Mouse (Mus musculus) forebrain, embryonic 10.5 days (tissue): ENCODE measurements around the gene Olfr1512. TPM values are rescaled to one million over a fixed set of nuclear protein-coding genes. Genes with fewer than 3 reads are reported as not detected.
"Not testable (repeated sequence)": the region's sequence is repeated elsewhere in the genome, so short reads cannot be mapped to it uniquely, and the experiment has no call there.

ENCODE experiments used
- DNase-seq: peaks from one replicate; pipeline ENCODE4 v3.0.0-alpha.2; 2017; ENCODE audit warnings: low spot score; ENCODE audit errors: extremely low spot score
- H3K27ac ChIP-seq: fragments of 300-500 bp; sonication (generic); 2 replicates; pipeline ENCODE4 v1.5.1; 2016; ENCODE audit warnings: mild to moderate bottlenecking
- H3K27me3 ChIP-seq: fragments of 300-500 bp; sonication (generic); 2 replicates; pipeline ENCODE4 v1.6.1; 2016; ENCODE audit warnings: mild to moderate bottlenecking; ENCODE audit not compliant: poor library complexity, severe bottlenecking
- H3K36me3 ChIP-seq: fragments of 300-500 bp; sonication (generic); replicated peaks from 2 replicates; pipeline ENCODE4 v1.6.1; 2016; ENCODE audit warnings: mild to moderate bottlenecking, moderate library complexity
- H3K4me1 ChIP-seq: fragments of 300-500 bp; sonication (generic); 2 replicates; pipeline ENCODE4 v1.6.1; 2016
- H3K4me3 ChIP-seq: fragments of 300-500 bp; sonication (generic); 2 replicates; pipeline ENCODE4 v1.5.1; 2016; ENCODE audit warnings: mild to moderate bottlenecking, moderate library complexity
- H3K9me3 ChIP-seq: fragments of 300-500 bp; sonication (generic); 2 replicates; pipeline ENCODE4 v1.6.1; 2016; ENCODE audit warnings: mild to moderate bottlenecking, moderate library complexity
- WGBS: fragments of 180-500 bp; shearing (Covaris S2); methylation state at CpG from one replicate; pipeline ENCODE4 v1.1.7; 2016; 5-methylcytosine and 5-hydroxymethylcytosine counted together
- polyA plus RNA-seq: library from polyadenylated mRNA; unstranded; fragments of >200 nt; fragmentation: Nextera tagmentation; extraction: Ambion mirVana; gene quantifications from 2 replicates; pipeline ENCODE4 v1.2.1, GENCODE M21; 2016

The Olfr1512 gene
- polyA plus RNA-seq: 0.15 TPM in 1 of 2 replicates, not detected in the other

DNA sequence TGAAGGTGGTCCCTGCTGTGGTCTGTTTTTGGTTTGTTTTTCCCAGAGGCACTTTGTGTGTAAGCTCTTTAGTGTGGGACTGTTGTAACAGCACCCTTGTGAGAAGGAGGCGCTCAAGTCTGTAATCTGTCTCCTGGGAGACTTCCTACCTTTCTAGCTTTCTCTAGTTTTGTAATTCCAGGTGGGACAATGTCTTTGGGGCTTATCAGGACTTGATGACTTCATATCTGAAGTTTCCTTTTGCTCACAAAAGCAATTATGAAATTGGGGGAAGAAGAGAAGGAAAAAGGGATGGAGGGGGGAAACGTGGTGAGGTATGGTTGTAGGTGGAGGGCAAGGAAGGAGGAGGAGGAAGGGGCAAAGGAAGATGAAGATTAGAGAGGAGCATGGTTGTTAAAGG lies at the start of gene Olfr1512:
Olfr1512 (minus strand) TSS at position 101 of the 400 bp plus-strand sequence.
- 85% methylated on average over 2 of the region's 2 CpGs for WGBS
- Histone ChIP-seq H3K27ac (no peak within 1 kb of the TSS), H3K27me3 (no peaks in the 10 kb centered on the region), H3K36me3 (no peaks in the 10 kb centered on the region), H3K4me1 (no peaks in the 10 kb centered on the region), H3K4me3 (no peak within 1 kb of the TSS), H3K9me3 (no peaks in the 10 kb centered on the region)
- no peak for DNase-seq

DNA sequence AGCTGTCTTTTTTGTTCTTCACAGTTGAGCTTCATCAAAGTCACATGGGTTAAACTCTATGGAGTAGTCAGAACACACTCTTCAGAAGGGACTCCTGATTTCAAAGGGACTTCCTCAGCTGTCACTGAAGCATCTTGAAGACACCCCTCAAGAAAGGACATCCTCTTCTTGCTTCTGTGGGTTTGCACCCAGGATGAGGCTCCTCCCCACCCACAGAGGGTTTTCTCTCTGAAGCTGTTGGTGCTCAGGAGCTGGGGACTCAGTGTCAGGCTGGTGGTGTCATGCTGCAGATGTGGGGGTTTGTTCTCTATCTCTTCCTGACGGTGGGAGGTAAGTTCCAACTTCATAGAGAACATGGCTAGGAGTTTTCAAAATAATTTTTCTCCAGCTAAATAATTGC lies 48.7 kb upstream of the Olfr1512 start:
- Histone ChIP-seq H3K9me3 (no peaks in the 10 kb centered on the region; the same call in 1 of the 2 replicates), H3K27ac (no peak overlapping the region), H3K27me3 (no peaks in the 10 kb centered on the region), H3K4me3 (no peak overlapping the region), H3K4me1 (no peaks in the 10 kb centered on the region), H3K36me3 (no peaks in the 10 kb centered on the region)
- DNase-seq: no peak
- WGBS: 84% methylated on average over 1 of the region's 1 CpGs

DNA sequence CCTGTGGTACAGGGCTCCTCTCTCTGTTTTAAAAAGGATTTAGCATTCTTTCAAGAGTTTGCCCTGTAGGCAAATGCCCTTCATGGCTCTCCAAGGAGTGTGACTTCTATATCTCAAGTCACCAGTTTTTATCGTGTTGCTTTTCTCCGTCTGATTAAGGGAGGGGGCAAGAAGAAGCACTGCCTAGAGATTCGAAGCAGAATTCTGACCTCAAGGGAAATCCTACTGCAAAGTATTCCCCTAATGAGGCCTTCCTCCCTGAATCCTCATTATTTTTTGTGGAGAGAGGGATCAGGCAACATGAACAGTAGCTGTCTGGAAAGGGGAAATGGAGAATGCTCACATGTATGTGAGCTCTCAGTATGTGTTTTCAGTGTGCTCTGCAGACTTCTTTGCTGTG lies 35.3 kb upstream of the Olfr1512 start, which contains the start of gene Olfr1510:
Olfr1510 (minus strand) TSS at position 101 of the 400 bp plus-strand sequence.
- Histone ChIP-seq H3K27me3 (no peaks in the 10 kb centered on the region), H3K36me3 (no peaks in the 10 kb centered on the region), H3K4me3 (no peak within 1 kb of the TSS), H3K27ac (no peak within 1 kb of the TSS), H3K9me3 (no peaks in the 10 kb centered on the region), H3K4me1 (no peaks in the 10 kb centered on the region)
- no peak for DNase-seq
- 93% methylated on average over 3 of the region's 3 CpGs for WGBS

DNA sequence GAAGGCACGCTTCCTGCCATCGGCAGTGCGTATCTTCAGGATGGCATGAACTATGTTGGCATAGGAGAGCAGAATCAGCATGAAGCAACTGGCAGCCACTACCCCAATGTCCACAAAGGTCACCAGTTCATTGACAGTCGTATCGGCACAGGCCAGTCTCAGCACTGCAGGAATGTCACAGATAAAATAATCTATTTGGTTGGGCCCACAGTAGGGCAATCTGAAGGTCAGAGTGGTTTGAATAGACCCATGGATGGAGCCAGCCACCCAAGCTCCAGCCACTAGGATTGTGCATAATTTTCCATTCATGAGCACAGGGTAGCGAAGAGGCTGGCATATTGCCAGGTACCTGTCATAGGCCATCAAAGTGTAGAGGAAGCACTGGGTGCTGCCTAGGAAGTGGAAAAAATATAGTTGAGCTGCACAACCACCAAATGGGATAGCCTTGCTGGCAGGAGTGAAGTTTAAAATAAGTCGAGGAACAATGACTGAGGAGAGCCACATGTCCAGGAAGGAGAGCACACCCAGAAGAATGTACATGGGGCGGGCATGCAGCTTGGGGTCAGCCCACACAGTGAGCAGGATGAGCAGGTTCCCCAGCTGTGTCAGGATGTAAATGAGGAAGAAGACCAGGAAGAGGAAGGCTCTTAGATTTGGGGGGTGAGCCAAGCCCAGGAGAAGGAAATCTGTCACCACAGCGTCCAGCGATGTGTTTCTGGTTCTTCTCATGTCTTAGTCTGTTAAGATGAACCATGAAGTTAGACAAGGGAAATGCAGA lies 31.4 kb upstream of the Olfr1512 start:
- H3K9me3 ChIP-seq, H3K4me1 ChIP-seq, H3K27ac ChIP-seq, H3K36me3 ChIP-seq, H3K27me3 ChIP-seq, H3K4me3 ChIP-seq, DNase-seq: not testable (repeated sequence)
- WGBS: 83% methylated on average over 9 of the region's 10 CpGs

DNA sequence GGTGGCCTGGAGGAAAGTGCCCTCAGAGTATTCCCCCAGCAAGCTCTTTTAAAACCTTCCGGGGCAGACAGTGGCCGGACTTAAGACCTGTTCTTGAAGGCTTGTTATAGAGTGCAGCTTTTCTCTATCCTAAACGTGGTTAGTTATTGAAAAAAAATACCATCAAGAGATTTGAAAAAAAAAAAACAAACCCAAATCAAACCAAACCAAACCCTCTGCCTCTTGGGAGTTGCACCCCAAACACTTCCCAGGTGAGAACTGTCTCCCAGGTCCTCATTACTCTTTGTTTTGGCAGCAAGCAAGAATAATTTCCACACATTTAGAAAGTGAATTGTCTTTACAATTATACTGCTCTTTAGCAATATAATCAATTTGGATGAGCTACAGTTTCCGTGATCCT lies 18.3 kb upstream of the Olfr1512 start, which contains the start of gene Olfr1511:
Olfr1511 (minus strand) TSS at position 101 of the 400 bp plus-strand sequence.
- Histone ChIP-seq H3K27ac (no peak within 1 kb of the TSS), H3K27me3 (no peaks in the 10 kb centered on the region), H3K4me1 (no peaks in the 10 kb centered on the region), H3K9me3 (no peaks in the 10 kb centered on the region), H3K4me3 (no peak within 1 kb of the TSS), H3K36me3 (no peaks in the 10 kb centered on the region)
- no peak for DNase-seq
- WGBS: 83% methylated on average over 4 of the region's 4 CpGs

DNA sequence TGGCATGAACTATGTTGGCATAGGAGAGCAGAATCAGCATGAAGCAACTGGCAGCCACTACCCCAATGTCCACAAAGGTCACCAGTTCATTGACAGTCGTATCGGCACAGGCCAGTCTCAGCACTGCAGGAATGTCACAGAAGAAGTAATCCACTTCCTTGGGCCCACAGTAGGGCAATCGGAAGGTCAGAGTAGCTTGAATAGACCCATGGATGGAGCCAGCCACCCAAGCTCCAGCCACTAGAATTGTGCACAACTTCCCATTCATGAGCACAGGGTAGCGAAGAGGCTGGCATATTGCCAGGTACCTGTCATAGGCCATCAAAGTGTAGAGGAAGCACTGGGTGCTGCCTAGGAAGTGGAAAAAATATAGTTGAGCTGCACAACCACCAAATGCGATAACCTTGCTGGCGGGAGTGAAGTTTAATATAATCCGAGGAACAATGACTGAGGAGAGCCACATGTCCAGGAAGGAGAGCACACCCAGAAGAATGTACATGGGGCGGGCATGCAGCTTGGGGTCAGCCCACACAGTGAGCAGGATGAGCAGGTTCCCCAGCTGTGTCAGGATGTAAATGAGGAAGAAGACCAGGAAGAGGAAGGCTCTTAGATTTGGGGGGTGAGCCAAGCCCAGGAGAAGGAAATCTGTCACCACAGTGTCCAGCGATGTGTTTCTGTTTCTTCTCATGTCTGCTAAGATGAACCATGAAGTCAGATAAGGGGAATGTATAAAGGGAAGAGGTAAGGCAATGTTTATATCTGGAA lies 11.3 kb upstream of the Olfr1512 start:
- DNase-seq, H3K4me1 ChIP-seq, H3K27ac ChIP-seq, H3K4me3 ChIP-seq, H3K27me3 ChIP-seq, H3K36me3 ChIP-seq, H3K9me3 ChIP-seq: not testable (repeated sequence)
- WGBS: 92% methylated on average over 9 of the region's 9 CpGs

DNA sequence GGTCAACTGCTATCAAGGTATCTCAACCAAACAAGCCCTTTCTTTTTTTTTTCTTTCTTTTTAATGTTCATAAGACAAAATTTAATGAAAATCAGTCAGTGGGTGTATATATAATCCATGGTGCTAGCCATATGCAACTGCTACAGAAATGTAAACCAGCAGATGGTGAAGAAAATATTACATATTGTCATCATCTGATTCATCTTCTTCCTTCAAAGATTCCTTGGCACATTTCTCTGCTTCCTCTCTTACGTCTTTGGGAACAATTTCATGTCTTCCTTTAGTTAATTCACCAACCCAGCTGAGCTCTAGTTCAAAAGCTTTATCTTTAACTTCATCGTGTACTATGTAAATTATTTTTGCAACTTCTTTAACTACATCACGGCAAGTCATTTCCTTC lies 10.2 kb downstream of the Olfr1512 start:
- Histone ChIP-seq H3K27ac (no peak overlapping the region), H3K9me3 (no peaks in the 10 kb centered on the region; the same call in 1 of the 2 replicates), H3K27me3 (no peaks in the 10 kb centered on the region), H3K4me3 (no peak overlapping the region), H3K36me3 (no peaks in the 10 kb centered on the region), H3K4me1 (no peaks in the 10 kb centered on the region)
- no peak for DNase-seq
- WGBS: 89% methylated on average over 3 of the region's 3 CpGs

DNA sequence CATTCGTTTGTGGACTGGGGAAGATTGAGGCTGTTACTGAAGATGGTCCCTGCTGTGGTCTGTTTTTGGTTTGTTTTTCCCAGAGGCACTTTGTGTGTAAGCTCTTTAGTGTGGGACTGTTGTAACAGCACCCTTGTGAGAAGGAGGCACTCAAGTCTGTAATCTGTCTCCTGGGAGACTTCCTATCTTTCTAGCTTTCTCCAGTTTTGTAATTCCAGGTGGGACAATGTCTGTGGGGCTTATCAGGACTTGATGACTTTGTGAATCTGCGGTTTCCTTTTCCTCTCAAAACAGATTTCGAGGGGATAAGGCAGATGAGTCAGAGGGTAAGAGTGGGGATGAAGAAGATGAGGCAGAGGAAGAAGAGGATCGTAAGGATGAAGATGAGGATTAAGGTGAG lies 22.7 kb downstream of the Olfr1512 start, which contains the start of gene Olfr1513:
Olfr1513 (minus strand) TSS at position 101 of the 400 bp plus-strand sequence.
- H3K27me3 ChIP-seq: no peaks in the 10 kb centered on the region
- no peaks in the 10 kb centered on the region for H3K4me1 ChIP-seq
- 81% methylated on average over 4 of the region's 4 CpGs for WGBS
- no peaks in the 10 kb centered on the region for H3K36me3 ChIP-seq
- no peak within 1 kb of the TSS for H3K27ac ChIP-seq
- no peak within 1 kb of the TSS for H3K4me3 ChIP-seq
- no peaks in the 10 kb centered on the region for H3K9me3 ChIP-seq
- no peak for DNase-seq

DNA sequence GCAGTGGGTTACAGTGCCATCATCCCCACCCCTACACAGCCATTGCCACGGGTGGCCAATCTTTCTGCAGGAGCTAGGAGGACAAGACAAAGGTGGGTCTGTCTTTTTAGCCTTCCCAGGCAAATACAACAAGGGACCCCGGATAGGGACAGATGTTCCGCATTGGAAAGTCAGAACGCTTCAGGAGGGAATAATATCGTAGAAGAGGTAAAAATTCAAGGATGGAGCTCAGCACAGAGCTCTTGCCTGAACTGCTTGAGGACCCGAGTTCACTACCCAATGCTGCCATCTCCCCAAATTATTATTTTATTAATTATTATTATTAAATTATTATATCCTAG lies 39.5 kb downstream of the Olfr1512 start:
- Histone ChIP-seq H3K27me3 (no peaks in the 10 kb centered on the region), H3K4me1 (peaks cover 11% of the 10 kb centered on the region; the same call in 1 of the 2 replicates), H3K9me3 (no peaks in the 10 kb centered on the region; the same call in 1 of the 2 replicates), H3K27ac (no peak overlapping the region), H3K36me3 (no peaks in the 10 kb centered on the region), H3K4me3 (no peak overlapping the region)
- WGBS: 82% methylated on average over 6 of the region's 6 CpGs
- DNase-seq: no peak

DNA sequence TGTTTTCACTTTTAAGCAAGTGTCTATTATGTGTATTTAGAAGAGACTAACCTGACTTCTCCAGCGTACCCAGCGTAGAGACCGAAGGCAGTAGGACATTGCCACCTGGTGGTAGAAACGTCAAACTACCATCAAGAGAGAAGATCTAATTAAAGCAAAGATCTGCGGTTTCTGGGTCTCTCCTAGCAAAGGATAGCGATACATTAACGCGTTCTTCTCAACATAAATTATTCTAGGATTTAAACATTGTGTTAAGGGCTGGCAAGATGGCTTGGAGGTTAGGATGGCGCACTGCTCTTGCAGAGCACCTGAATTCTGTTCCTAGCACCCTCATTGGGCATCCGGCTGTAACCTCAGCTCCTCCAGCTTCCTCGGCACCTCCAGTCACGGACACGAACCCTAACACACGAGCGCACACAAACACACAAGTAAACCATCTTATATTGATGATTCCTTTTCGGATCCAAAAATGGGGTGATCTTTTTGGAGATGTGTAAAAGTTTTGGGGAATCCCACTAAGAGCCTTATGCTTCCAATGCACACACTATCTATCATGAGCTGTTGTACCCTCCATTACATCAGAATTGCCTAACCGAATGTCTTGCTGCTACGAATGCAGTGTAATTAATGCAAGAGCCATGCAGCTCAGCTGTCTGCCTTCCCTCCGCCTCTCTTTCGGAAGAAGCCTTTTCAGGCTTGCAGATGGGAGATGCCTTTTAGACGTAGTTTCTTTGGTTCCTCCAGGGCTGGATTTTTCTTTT lies 40.0 kb downstream of the Olfr1512 start:
- no peaks in the 10 kb centered on the region for H3K27me3 ChIP-seq
- H3K9me3 ChIP-seq: no peaks in the 10 kb centered on the region
- H3K4me1 ChIP-seq: peaks cover 14% of the 10 kb centered on the region; the same call in 1 of the 2 replicates
- peak overlapping the region; percentile 30; the same call in 1 of the 2 replicates for H3K4me3 ChIP-seq
- no peak overlapping the region for H3K27ac ChIP-seq
- H3K36me3 ChIP-seq: no peaks in the 10 kb centered on the region
- WGBS: 43% methylated on average over 21 of the region's 21 CpGs
- DNase-seq: no peak

DNA sequence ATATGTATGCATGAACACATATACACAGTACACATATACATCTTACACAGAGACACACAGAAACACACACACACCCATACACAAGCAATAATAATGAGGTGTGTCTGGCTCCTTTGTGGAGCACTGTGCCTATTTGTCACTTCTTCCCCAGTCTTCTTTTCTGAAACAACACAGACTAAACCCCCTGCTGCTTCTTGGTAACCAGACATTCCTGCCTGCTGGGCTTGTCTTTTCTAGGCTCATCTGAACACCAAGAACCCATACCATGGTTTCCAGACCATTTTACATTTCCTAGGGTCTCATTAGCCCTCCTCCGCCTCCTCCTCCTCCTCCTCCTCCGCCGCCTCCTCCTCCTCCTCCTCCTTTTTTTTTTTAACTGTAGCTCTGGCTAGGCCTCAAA lies 46.8 kb downstream of the Olfr1512 start:
- H3K27ac ChIP-seq: peak overlapping the region; percentile 97
- DNase-seq: no peak
- peaks cover 51% of the 10 kb centered on the region for H3K4me1 ChIP-seq
- H3K27me3 ChIP-seq: peaks cover 4% of the 10 kb centered on the region
- H3K4me3 ChIP-seq: no peak overlapping the region
- 45% methylated on average over 1 of the region's 3 CpGs for WGBS
- no peaks in the 10 kb centered on the region for H3K36me3 ChIP-seq
- H3K9me3 ChIP-seq: no peaks in the 10 kb centered on the region

DNA sequence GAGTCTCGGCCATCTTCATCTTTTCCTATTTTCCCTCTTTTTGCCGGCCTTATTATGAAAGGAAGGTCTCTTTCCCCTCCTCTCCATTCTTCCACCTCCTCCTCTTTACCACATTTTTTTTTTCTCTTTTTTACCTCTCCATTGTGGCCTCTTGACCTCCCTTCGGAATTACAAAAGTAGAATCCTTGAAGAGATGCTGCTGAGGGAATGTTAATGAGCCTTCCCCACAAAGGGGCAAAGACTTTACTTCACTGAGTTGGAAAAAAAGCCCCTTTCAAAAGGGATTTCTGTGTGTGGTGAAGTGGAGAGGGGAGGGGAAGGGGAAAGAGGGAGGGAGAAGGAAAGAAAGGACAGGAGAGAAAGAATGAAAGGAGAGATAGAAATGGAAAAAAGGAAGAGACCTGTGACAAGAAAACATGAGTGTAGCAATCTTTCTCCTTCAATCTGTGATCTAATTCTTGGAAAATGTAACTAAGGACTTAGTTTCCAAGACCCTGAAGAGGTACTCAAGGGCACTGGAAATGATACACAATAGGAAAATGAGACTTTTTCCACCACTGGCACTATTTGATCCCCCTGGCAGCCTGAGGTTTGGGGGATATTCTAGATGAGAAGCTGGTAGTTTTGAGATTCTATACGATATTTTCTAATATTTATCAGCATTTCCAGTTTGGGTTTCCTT lies 47.8 kb downstream of the Olfr1512 start:
- H3K4me3 ChIP-seq: peak overlapping the region; percentile 31
- WGBS: 6% methylated on average over 4 of the region's 4 CpGs
- peaks cover 60% of the 10 kb centered on the region for H3K4me1 ChIP-seq
- DNase-seq: no peak
- no peaks in the 10 kb centered on the region for H3K36me3 ChIP-seq
- H3K9me3 ChIP-seq: no peaks in the 10 kb centered on the region
- H3K27me3 ChIP-seq: peaks cover 4% of the 10 kb centered on the region
- H3K27ac ChIP-seq: peak overlapping the region; percentile 97
